Mouse (Mus musculus) MEL (cell line): ENCODE results near the gene Hpdl. TPM values are rescaled to one million over a fixed set of nuclear protein-coding genes. Genes with fewer than 3 reads are reported as not detected.

Experiments used
- DNase-seq: peaks from one replicate; pipeline ENCODE4 v3.0.0; 2011; ENCODE audit warnings: low read depth, low spot score
- H3K27ac ChIP-seq: 2 replicates; pipeline ENCODE4 v1.5.1; 2012; ENCODE audit warnings: low read depth, mild to moderate bottlenecking, control low read depth, low read length, moderate library complexity; ENCODE audit not compliant: control insufficient read depth
- H3K27me3 ChIP-seq, 2 experiments: fragments of 150-350 bp in 1 of 2; sonication (generic) in 1 of 2; 2 replicates each; pipeline ENCODE4 v1.6.1; 2012; ENCODE audit warnings: low read length in 2 of 2, mild to moderate bottlenecking in 2 of 2, improper control_type of control experiment in 1 of 2, moderate library complexity in 1 of 2; ENCODE audit not compliant: insufficient read depth in 2 of 2, control insufficient read depth in 1 of 2
- H3K36me3 ChIP-seq, 2 experiments: 2 replicates each; pipeline ENCODE4 v1.6.1; 2012 to 2014; ENCODE audit warnings: low read length in 2 of 2, improper control_type of control experiment in 1 of 2, inconsistent platforms in 1 of 2, mild to moderate bottlenecking in 1 of 2; ENCODE audit not compliant: insufficient read depth in 2 of 2, control insufficient read depth in 1 of 2
- H3K4me1 ChIP-seq, 2 experiments: fragments of 150-350 bp in 1 of 2; sonication (generic) in 1 of 2; 2 replicates each; pipeline ENCODE4 v1.6.1; 2012; ENCODE audit warnings: low read length in 2 of 2, improper control_type of control experiment in 1 of 2, mild to moderate bottlenecking in 1 of 2; ENCODE audit not compliant: insufficient read depth in 2 of 2, control insufficient read depth in 1 of 2
- H3K4me3 ChIP-seq, 2 experiments: fragments of 150-350 bp in 1 of 2; sonication (generic) in 1 of 2; 2 replicates each; pipeline ENCODE4 v1.5.1; 2012; ENCODE audit warnings: low read depth in 2 of 2, low read length in 2 of 2, mild to moderate bottlenecking in 2 of 2, moderate library complexity in 2 of 2, control low read depth in 1 of 2, improper control_type of control experiment in 1 of 2; ENCODE audit not compliant: control insufficient read depth in 1 of 2, insufficient read depth in 1 of 2
- H3K79me2 ChIP-seq: 2 replicates; pipeline ENCODE4 v1.6.1; 2012; ENCODE audit warnings: mild to moderate bottlenecking, low read length, moderate library complexity; ENCODE audit not compliant: control insufficient read depth, poor library complexity, insufficient read depth
- H3K9ac ChIP-seq: 2 replicates; pipeline ENCODE4 v1.6.1; 2012; ENCODE audit warnings: low read depth, mild to moderate bottlenecking, control low read depth, low read length, moderate library complexity; ENCODE audit not compliant: control insufficient read depth, poor library complexity, severe bottlenecking
- H3K9me3 ChIP-seq: fragments of 150-350 bp; sonication (generic); replicated peaks from 2 replicates; pipeline ENCODE4 v1.6.1; 2012; ENCODE audit warnings: mild to moderate bottlenecking, low read length, improper control_type of control experiment, moderate library complexity; ENCODE audit not compliant: insufficient read depth
- BHLHE40 ChIP-seq: IDR thresholded peaks from 2 replicates; pipeline ENCODE4 v1.6.1; 2012; ENCODE audit warnings: low read depth, mild to moderate bottlenecking, inconsistent platforms, low read length, improper control_type of control experiment, borderline replicate concordance
- CHD2 ChIP-seq: IDR thresholded peaks from 2 replicates; pipeline ENCODE4 v1.6.1; 2011; ENCODE audit warnings: low read length, improper control_type of control experiment
- E2F4 ChIP-seq: IDR thresholded peaks from 2 replicates; pipeline ENCODE4 v1.6.1; 2011; ENCODE audit warnings: low read depth, low read length, improper control_type of control experiment, borderline replicate concordance
- ELF1 ChIP-seq: IDR thresholded peaks from 2 replicates; pipeline ENCODE4 v1.6.1; 2014; ENCODE audit warnings: low read depth, mild to moderate bottlenecking, inconsistent platforms, low read length, improper control_type of control experiment, moderate library complexity
- ETS1 ChIP-seq: IDR thresholded peaks from 2 replicates; pipeline ENCODE4 v1.6.1; 2012; ENCODE audit warnings: low read depth, mild to moderate bottlenecking, inconsistent platforms, low read length, improper control_type of control experiment, moderate library complexity
- HCFC1 ChIP-seq: IDR thresholded peaks from 2 replicates; pipeline ENCODE4 v1.6.1; 2012; ENCODE audit warnings: low read depth, mild to moderate bottlenecking, inconsistent platforms, low read length, improper control_type of control experiment, moderate library complexity
- KAT2A ChIP-seq: conservative IDR thresholded peaks from 2 replicates; pipeline ENCODE4 v1.6.1; 2012; ENCODE audit warnings: low read depth, low read length, improper control_type of control experiment, inconsistent platforms
- MAFK ChIP-seq: IDR thresholded peaks from 2 replicates; pipeline ENCODE4 v1.6.1; 2011; ENCODE audit warnings: low read depth, mild to moderate bottlenecking, low read length, improper control_type of control experiment, borderline replicate concordance
- MEF2A ChIP-seq: IDR thresholded peaks from 2 replicates; pipeline ENCODE4 v1.6.1; 2014; ENCODE audit warnings: low read depth, mild to moderate bottlenecking, inconsistent platforms, low read length, improper control_type of control experiment; ENCODE audit not compliant: poor library complexity, insufficient replicate concordance, severe bottlenecking; ENCODE audit errors: extremely low read depth
- MYB ChIP-seq: IDR thresholded peaks from 2 replicates; pipeline ENCODE4 v1.6.1; 2011; ENCODE audit warnings: mild to moderate bottlenecking, low read depth, low read length, improper control_type of control experiment
- POLR2A ChIP-seq, 2 experiments: IDR thresholded peaks; 2 replicates each; pipeline ENCODE4 v1.6.1; 2011 to 2012; ENCODE audit warnings: low read length in 2 of 2, mild to moderate bottlenecking in 2 of 2, control low read depth in 1 of 2, improper control_type of control experiment in 1 of 2, low read depth in 1 of 2, moderate library complexity in 1 of 2; ENCODE audit not compliant: control insufficient read depth in 1 of 2, insufficient read depth in 1 of 2, poor library complexity in 1 of 2
- RAD21 ChIP-seq: IDR thresholded peaks from 2 replicates; pipeline ENCODE4 v1.6.1; 2011; ENCODE audit warnings: mild to moderate bottlenecking, low read depth, low read length, improper control_type of control experiment
- SIN3A ChIP-seq: IDR thresholded peaks from 2 replicates; pipeline ENCODE4 v1.6.1; 2012; ENCODE audit warnings: low read length, improper control_type of control experiment, inconsistent platforms
- SMC3 ChIP-seq: IDR thresholded peaks from 2 replicates; pipeline ENCODE4 v1.6.1; 2011; ENCODE audit warnings: low read depth, low read length, improper control_type of control experiment
- TBP ChIP-seq: IDR thresholded peaks from 2 replicates; pipeline ENCODE4 v1.8.0; 2011; ENCODE audit warnings: low read depth, low read length, improper control_type of control experiment
- UBTF ChIP-seq: IDR thresholded peaks from 2 replicates; pipeline ENCODE4 v1.6.1; 2012; ENCODE audit warnings: low read depth, mild to moderate bottlenecking, inconsistent platforms, low read length, improper control_type of control experiment, moderate library complexity, borderline replicate concordance; ENCODE audit not compliant: insufficient read depth
- USF1 ChIP-seq: IDR thresholded peaks from 2 replicates; pipeline ENCODE4 v1.6.1; 2014; ENCODE audit warnings: low read depth, mild to moderate bottlenecking, inconsistent platforms, low read length, improper control_type of control experiment, moderate library complexity
- USF2 ChIP-seq, 2 experiments: IDR thresholded peaks; 2 replicates each; pipeline ENCODE4 v1.6.1; 2011 to 2012; ENCODE audit warnings: improper control_type of control experiment in 2 of 2, low read length in 2 of 2, borderline replicate concordance in 1 of 2, inconsistent platforms in 1 of 2, low read depth in 1 of 2, mild to moderate bottlenecking in 1 of 2; ENCODE audit not compliant: insufficient read depth in 1 of 2
- ZMIZ1 ChIP-seq: IDR thresholded peaks from 2 replicates; pipeline ENCODE4 v1.6.1; 2012; ENCODE audit warnings: low read depth, mild to moderate bottlenecking, inconsistent platforms, low read length, improper control_type of control experiment, moderate library complexity
- polyA plus RNA-seq, 2 experiments: library from polyadenylated mRNA; stranded (reverse) in 1 of 2; unstranded in 1 of 2; fragments of >175 nt in 1 of 2; fragments of >200 nt in 1 of 2; gene quantifications; 2 replicates each; pipeline versions ENCODE4 v1.2.1 to v1.2.4; 2012; ENCODE audit warnings: low replicate concordance in 2 of 2, low read depth in 1 of 2; ENCODE audit not compliant: insufficient read length in 2 of 2, insufficient read depth in 1 of 2, missing spikeins in 1 of 2
- total RNA-seq: library from RNA; depleted of rRNA; stranded (reverse); fragments of 300-350 nt; gene quantifications from 2 replicates; pipeline ENCODE4 v1.2.3, GENCODE M21; 2012

Hpdl gene
- total and polyA plus RNA-seq, 3 experiments, result 0.14 TPM; not detected in 2

- Histone ChIP-seq H3K4me1 (no peaks in the 10 kb centered on the region), H3K4me3 (no peak overlapping the region), H3K27ac (no peak overlapping the region), H3K27me3 (peaks cover 9 to 14% of the 10 kb centered on the region in 2 experiments), H3K9me3 (no peaks in the 10 kb centered on the region), H3K36me3 (no peaks in the 10 kb centered on the region), H3K79me2 (no peaks in the 10 kb centered on the region), H3K9ac (no peak overlapping the region)
- TF ChIP-seq MEF2A (no peak), SMC3 (no peak), KAT2A (no peak), CHD2 (no peak), UBTF (no peak), USF1 (no peak), MYB (no peak), SIN3A (no peak), BHLHE40 (no peak), ETS1 (no peak), POLR2A (IDR thresholded peaks at IDR 0.05; ENCODE audit: control insufficient read depth in 1 of 2, insufficient read depth in 1 of 2, low read depth in 1 of 2, low read length in 2 of 2, poor library complexity in 1 of 2) (no peak), RAD21 (no peak)
- no peak for DNase-seq
Measured at GRCm38 (mm10) chr4:116857203-116857602, 35.7 kb upstream of the Hpdl start.

GRCm38 (mm10) chr4:116854286-116854685 is 32.8 kb upstream of the Hpdl start:
- no peaks in the 10 kb centered on the region for H3K9me3 ChIP-seq
- DNase-seq, result no peak
- H3K4me1 ChIP-seq, result no peaks in the 10 kb centered on the region
- H3K27ac ChIP-seq, result no peak overlapping the region
- H3K4me3 ChIP-seq, result no peak overlapping the region
- H3K9ac ChIP-seq, result no peak overlapping the region
- H3K79me2 ChIP-seq, result no peaks in the 10 kb centered on the region
- H3K27me3 ChIP-seq, result peaks cover 5 to 7% of the 10 kb centered on the region in 2 experiments
- TF ChIP-seq HCFC1 (no peak), MYB (no peak), TBP (no peak), CHD2 (no peak), BHLHE40 (no peak), USF2 (IDR thresholded peaks at IDR 0.05; ENCODE audit: borderline replicate concordance in 1 of 2, insufficient read depth in 1 of 2, low read depth in 1 of 2, low read length in 2 of 2) (no peak), MAFK (no peak), ZMIZ1 (no peak), E2F4 (no peak), ELF1 (no peak), SMC3 (no peak)
- H3K36me3 ChIP-seq, result no peaks in the 10 kb centered on the region
